Mouse (Mus musculus) cerebellum, adult 18-20 months (tissue): Measurements from ENCODE around the gene Gm8677.
"Not testable (repeated sequence)": the region's sequence is repeated elsewhere in the genome, so short reads cannot be mapped to it uniquely, and the experiment has no call there.

Experiments used
- DNase-seq, 2 experiments: peaks; one replicate each; pipeline ENCODE4 v3.0.0; 2021

Gene Gm8677

GRCm38 (mm10) chr7:22534787-22535186 lies at the start of gene Gm8677:
Gene Gm8677, minus strand, starts transcription at chr7:22534887.
- not testable (repeated sequence) for DNase-seq

GRCm38 (mm10) chr7:22565243-22565642 lies 30.6 kb upstream of the Gm8677 start, which contains the start of gene Gm4201:
Gene Gm4201, minus strand, starts transcription at chr7:22565343.
- DNase-seq = not testable (repeated sequence)

DNA sequence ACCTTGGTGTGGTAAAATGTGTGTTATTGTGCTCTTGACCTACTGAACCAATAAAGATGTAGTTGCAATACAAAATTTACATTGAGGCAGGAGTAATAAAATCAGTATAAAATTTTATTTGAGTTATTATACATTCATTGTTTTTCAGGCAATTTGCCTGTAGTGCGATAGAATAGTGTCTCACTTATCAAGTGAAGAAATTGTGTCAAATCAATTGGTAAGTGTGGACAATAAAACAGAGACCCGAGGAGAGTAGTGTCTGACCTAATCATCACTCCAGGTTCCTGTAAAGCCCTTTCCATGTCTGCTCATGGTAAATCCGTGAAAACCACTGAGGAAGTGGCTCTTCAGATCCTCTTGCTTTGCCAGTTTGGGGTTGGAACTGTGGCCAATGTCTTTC lies 12.0 kb downstream of the Gm8677 start, which contains the start of gene Vmn1r152:
TSS of gene Vmn1r152 (plus strand) at position 301 of the 400 bp plus-strand sequence.
- DNase-seq = not testable (repeated sequence)

DNA sequence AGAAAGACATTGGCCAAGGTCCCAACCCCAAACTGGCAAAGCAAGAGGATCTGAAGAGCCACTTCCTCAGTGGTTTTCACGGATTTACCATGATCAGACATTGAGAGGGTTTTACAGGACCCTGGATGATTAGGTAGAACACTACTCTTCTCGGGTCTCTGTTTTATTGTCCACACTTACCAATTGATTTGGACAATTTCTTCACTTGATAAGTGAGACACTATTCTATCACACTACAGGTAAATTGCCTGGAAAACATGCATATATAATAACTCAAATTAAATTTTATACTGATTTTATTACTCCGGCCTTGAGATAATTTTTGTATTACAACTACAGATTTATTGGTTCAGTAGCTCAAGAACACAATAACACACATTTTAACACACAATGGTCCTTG lies 35.1 kb downstream of the Gm8677 start, which contains the start of gene Vmn1r151:
TSS of gene Vmn1r151 (minus strand) at position 101 of the 400 bp plus-strand sequence.
- not testable (repeated sequence) for DNase-seq
